ENCODE assay signal across 8 mouse cellular contexts in the genomic region with DNA sequence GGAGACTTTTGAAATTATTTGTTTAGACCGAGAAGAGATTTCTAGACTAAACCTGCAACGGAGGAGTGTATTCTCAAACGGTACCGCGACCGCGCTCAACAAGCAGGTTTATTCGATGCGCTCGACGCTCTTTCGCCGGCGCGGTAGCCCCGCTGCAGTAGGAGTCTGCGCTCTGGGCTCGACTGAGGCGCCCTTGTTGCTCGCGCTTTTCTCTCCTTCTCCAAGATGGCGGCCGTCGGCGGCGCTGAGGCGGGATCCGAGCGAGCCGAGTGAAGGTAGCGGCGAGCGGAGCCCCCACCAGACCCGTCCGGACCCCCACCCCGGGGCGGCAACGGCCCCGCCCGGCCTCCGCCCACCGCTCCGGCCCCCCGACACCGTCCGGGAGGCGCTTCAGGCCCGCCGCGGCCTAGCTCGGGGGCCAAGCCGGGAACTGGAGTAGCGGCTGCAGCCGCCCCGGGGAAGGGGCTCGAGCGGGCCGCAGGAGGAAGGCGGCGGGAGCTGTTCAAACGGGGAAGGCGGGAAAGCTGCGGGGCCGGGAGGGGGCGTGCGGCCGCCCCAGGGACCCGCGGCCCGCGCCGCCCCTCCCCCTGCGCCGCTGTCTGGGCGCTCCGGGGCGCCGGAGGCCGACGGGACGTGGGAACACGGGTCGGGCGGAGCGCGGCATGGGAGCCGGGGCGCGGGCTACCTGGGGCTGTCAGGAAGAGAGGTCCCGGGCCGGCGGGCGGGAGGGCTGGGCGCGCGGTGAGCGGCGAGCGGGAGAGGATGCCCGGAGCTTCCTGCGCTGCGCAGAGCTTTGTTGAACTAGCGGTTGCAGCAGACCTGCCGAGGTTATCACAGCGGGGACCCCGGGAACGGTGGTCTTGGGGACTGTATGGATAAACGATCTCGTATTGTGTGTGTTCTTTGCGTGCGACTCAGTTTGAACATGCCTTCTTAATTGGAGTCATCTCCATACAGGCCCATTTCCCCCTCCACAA. TPM values are rescaled to one million over a fixed set of nuclear protein-coding genes. Genes with fewer than 3 reads are reported as not detected.
DNase-seq lines count a peak whose midpoint lies in the region; ATAC-seq and TF ChIP-seq lines count a peak whose summit lies in the region.

No protein-coding gene starts in this region.

- TF ChIP-seq CTCF in bone marrow, adult 2 months (IDR thresholded peaks at IDR 0.05; ENCODE audit: control insufficient read depth, insufficient read depth, low read length) = 0 out of 2 replicates have a peak, but pooled peaks have one; percentile 3
- TF ChIP-seq CTCF in midbrain, postnatal 0 days (IDR thresholded peaks at IDR 0.05) = no peak; the same call in 1 of the 2 replicates

- no peaks in the 10 kb centered on the region for H3K27me3 ChIP-seq in embryonic facial prominence, embryonic 15.5 days
- H3K27me3 ChIP-seq in limb, embryonic 14.5 days (ENCODE audit: control insufficient read depth, insufficient read depth, low read length) = no peaks in the 10 kb centered on the region
- no peaks in the 10 kb centered on the region for H3K27me3 ChIP-seq in midbrain, postnatal 0 days (ENCODE audit: insufficient read depth, low read length)

- H3K9ac ChIP-seq in embryonic facial prominence, embryonic 15.5 days = peak overlapping the region; percentile 99
- peak overlapping the region; percentile 99 for H3K9ac ChIP-seq in limb, embryonic 14.5 days (ENCODE audit: low read depth, low read length, severe bottlenecking)
- H3K9ac ChIP-seq in midbrain, postnatal 0 days (replicated peaks; ENCODE audit: low read length, poor library complexity, severe bottlenecking) = peak overlapping the region; percentile 97

- H3K4me3 ChIP-seq in bone marrow, adult 2 months (replicated peaks; ENCODE audit: control insufficient read depth, low read depth, low read length) = peak overlapping the region; percentile 90
- peak overlapping the region; percentile 77 for H3K4me3 ChIP-seq in embryonic facial prominence, embryonic 15.5 days (replicated peaks)
- peak overlapping the region; percentile 82 for H3K4me3 ChIP-seq in limb, embryonic 14.5 days (replicated peaks; ENCODE audit: low read length)
- H3K4me3 ChIP-seq in midbrain, postnatal 0 days (ENCODE audit: low read depth, low read length) = peak overlapping the region; percentile 59

- peak overlapping the region; percentile 50 for H3K4me2 ChIP-seq in embryonic facial prominence, embryonic 15.5 days (replicated peaks)
- H3K4me2 ChIP-seq in limb, embryonic 14.5 days (replicated peaks; ENCODE audit: low read depth, low read length, severe bottlenecking) = peak overlapping the region; percentile 63
- peak overlapping the region; percentile 69 for H3K4me2 ChIP-seq in midbrain, postnatal 0 days (ENCODE audit: low read depth, low read length, poor library complexity, severe bottlenecking)

- whole genome bisulfite sequencing in bone marrow, adult 2 months = 1% methylated on average over 107 of the region's 111 CpGs
- under 1% methylated on average over 94 of the region's 111 CpGs for WGBS in embryonic facial prominence, embryonic 15.5 days
- under 1% methylated on average over 86 of the region's 111 CpGs for WGBS in limb, embryonic 14.5 days
- WGBS in midbrain, postnatal 0 days = under 1% methylated on average over 87 of the region's 111 CpGs

- peaks cover 4% of the 10 kb centered on the region for H3K36me3 ChIP-seq in embryonic facial prominence, embryonic 15.5 days
- H3K36me3 ChIP-seq in limb, embryonic 14.5 days (ENCODE audit: control insufficient read depth, insufficient read depth, low read length) = peaks cover 3% of the 10 kb centered on the region
- H3K36me3 ChIP-seq in midbrain, postnatal 0 days (ENCODE audit: insufficient read depth, low read length) = peaks cover 2% of the 10 kb centered on the region

- H3K9me3 ChIP-seq in embryonic facial prominence, embryonic 15.5 days (replicated peaks) = no peaks in the 10 kb centered on the region
- H3K9me3 ChIP-seq in limb, embryonic 14.5 days (ENCODE audit: control insufficient read depth, low read length) = no peaks in the 10 kb centered on the region
- H3K9me3 ChIP-seq in midbrain, postnatal 0 days (ENCODE audit: low read length) = no peaks in the 10 kb centered on the region

- peak; percentile 93 for DNase-seq in 3T3-L1 (ENCODE audit: low read depth, low spot score)
- peak; percentile 77 for DNase-seq in heart, adult 8-10 months (ENCODE audit: low spot score)
- peak; percentile 88 for DNase-seq in kidney, adult 9 months
- DNase-seq in limb, embryonic 14.5 days (ENCODE audit: low spot score) = peak; percentile 95
- peak; percentile 97 for DNase-seq in midbrain, postnatal 0 days (ENCODE audit: low spot score)
- peak; percentile 70 to 77 for DNase-seq in spleen, postnatal 14 days (ENCODE audit: low spot score in 2 of 2)

- ATAC-seq in embryonic facial prominence, embryonic 15.5 days (ENCODE audit: insufficient number of reproducible peaks, low FRiP score, low TSS enrichment, low read depth) = peak; percentile 92
- ATAC-seq in limb, embryonic 14.5 days (ENCODE audit: low FRiP score, low read depth) = peak; percentile 94
- peak; percentile 95 for ATAC-seq in midbrain, postnatal 0 days (ENCODE audit: low FRiP score)

- TF ChIP-seq POLR2A in bone marrow, adult 2 months (IDR thresholded peaks at IDR 0.05; ENCODE audit: borderline replicate concordance, control insufficient read depth, low read depth, low read length) = peak; percentile 65; the same call in 1 of the 2 replicates
- 0 out of 2 replicates have a peak, but pooled peaks have one; percentile 52 for TF ChIP-seq POLR2A in limb, embryonic 14.5 days (IDR thresholded peaks at IDR 0.05; ENCODE audit: borderline replicate concordance, extremely low read depth, insufficient read depth, insufficient read length)

- peaks cover 2% of the 10 kb centered on the region for H3K4me1 ChIP-seq in bone marrow, adult 2 months (ENCODE audit: control insufficient read depth, insufficient read depth, low read length)
- peaks cover 4% of the 10 kb centered on the region for H3K4me1 ChIP-seq in embryonic facial prominence, embryonic 15.5 days
- H3K4me1 ChIP-seq in limb, embryonic 14.5 days (ENCODE audit: control insufficient read depth, insufficient read depth, low read length) = peaks cover 6% of the 10 kb centered on the region
- H3K4me1 ChIP-seq in midbrain, postnatal 0 days (ENCODE audit: insufficient read depth, low read length) = peaks cover 3% of the 10 kb centered on the region; the same call in 1 of the 2 replicates

- H3K27ac ChIP-seq in bone marrow, adult 2 months (ENCODE audit: control insufficient read depth, insufficient read depth, low read depth, low read length, poor library complexity) = peak overlapping the region; percentile 93
- H3K27ac ChIP-seq in embryonic facial prominence, embryonic 15.5 days (replicated peaks) = peak overlapping the region; percentile 97
- peak overlapping the region; percentile 96 for H3K27ac ChIP-seq in limb, embryonic 14.5 days (replicated peaks; ENCODE audit: low read depth, low read length)
- H3K27ac ChIP-seq in midbrain, postnatal 0 days (ENCODE audit: low read depth, low read length) = peak overlapping the region; percentile 98

RNA-seq across cellular contexts. Expression of a gene that starts 0.6 kb away (rescaled TPM):
- polyA plus RNA-seq in bone marrow, adult 2 months (2011; ENCODE audit: insufficient read depth, insufficient read length, low replicate concordance, missing spikeins) = 14.1 and 19.9 TPM in 2 replicates
- 27.8 and 38.2 TPM in 2 replicates for polyA plus RNA-seq in embryonic facial prominence, embryonic 15.5 days (2015; fragmentation: Nextera tagmentation; extraction: Ambion mirVana)
- total RNA-seq in heart, adult 8-10 months (2022) = 10 to 100 TPM; 12.7 to 16.8 (median 13.5) TPM
- 63.6 and 66.8 TPM in 2 replicates for polyA plus RNA-seq in limb, embryonic 14.5 days (2012; rRNA removed)
- polyA plus RNA-seq in limb, embryonic 14.5 days (2014; fragmentation: Nextera tagmentation; extraction: Ambion mirVana) = 46.7 and 48.1 TPM in 2 replicates
- 48.5 and 60.1 TPM in 2 replicates for total RNA-seq in midbrain, postnatal 0 days (2014; rRNA removed)
- polyA plus RNA-seq in midbrain, postnatal 0 days (2015; fragmentation: Nextera tagmentation; extraction: Ambion mirVana) = 27.6 and 29.6 TPM in 2 replicates

RNA-seq across cellular contexts. Expression of a gene that starts 39.7 kb away (rescaled TPM):
- polyA plus RNA-seq in bone marrow, adult 2 months (2011; ENCODE audit: insufficient read depth, insufficient read length, low replicate concordance, missing spikeins) = 9.1 and 23.7 TPM in 2 replicates
- 41.9 and 50.0 TPM in 2 replicates for polyA plus RNA-seq in embryonic facial prominence, embryonic 15.5 days (2015; fragmentation: Nextera tagmentation; extraction: Ambion mirVana)
- total RNA-seq in heart, adult 8-10 months (2022) = 10 to 100 TPM; 57.4 to 72.0 (median 64.0) TPM
- polyA plus RNA-seq in limb, embryonic 14.5 days (2012; rRNA removed) = 35.1 and 46.1 TPM in 2 replicates
- polyA plus RNA-seq in limb, embryonic 14.5 days (2014; fragmentation: Nextera tagmentation; extraction: Ambion mirVana) = 35.7 and 37.4 TPM in 2 replicates
- total RNA-seq in midbrain, postnatal 0 days (2014; rRNA removed) = 43.8 and 48.7 TPM in 2 replicates
- 47.1 and 48.2 TPM in 2 replicates for polyA plus RNA-seq in midbrain, postnatal 0 days (2015; fragmentation: Nextera tagmentation; extraction: Ambion mirVana)

Comparison
In these comparisons a context has a peak if more than half of its experiments do, and no peak if none do; other contexts are left out.
1. Peak in every context shown above with its lines: DNase-seq, ATAC-seq, H3K4me3 ChIP-seq and H3K27ac ChIP-seq.